Mouse (Mus musculus): ENCODE data around the gene Tmprss5.

- no peak for TF ChIP-seq CTCF (IDR thresholded peaks at IDR 0.05; ENCODE audit: low read depth)
- no peak for TF ChIP-seq EP300 (IDR thresholded peaks at IDR 0.05; ENCODE audit: low read depth)
Observed at GRCm38 (mm10) chr9:49081107-49081506, at the start of gene Tmprss5.

Measured in heart, postnatal 0 days (tissue).